Mouse (Mus musculus): ENCODE measurements around the gene Fuca1. TPM values are rescaled to one million over a fixed set of nuclear protein-coding genes. Genes with fewer than 3 reads are reported as not detected.

Gene Fuca1
- 31.4 and 50.2 TPM in 2 replicates for polyA plus RNA-seq (2012; ENCODE audit: low replicate concordance)

GRCm38 (mm10) chr4:135920304-135921241 is at the start of gene Fuca1:
Fuca1 (plus strand) TSS chr4:135920735.

GRCm38 (mm10) chr4:135873526-135874202 is 46.9 kb upstream of the Fuca1 start, which contains the start of gene Pnrc2:
Pnrc2 (minus strand) TSS chr4:135873850.

GRCm38 (mm10) chr4:135895071-135895571 is 25.4 kb upstream of the Fuca1 start, which contains the start of gene Cnr2:
Cnr2 (plus strand) TSS chr4:135895394.

GRCm38 (mm10) chr4:135946278-135946658 is 25.7 kb downstream of the Fuca1 start, which contains the start of gene Hmgcl:
Hmgcl (plus strand) TSS chr4:135946448.

GRCm38 (mm10) chr4:135963457-135964193 is 43.1 kb downstream of the Fuca1 start, which contains the start of gene Gale:
Gale (plus strand) TSS chr4:135963727.

GRCm38 (mm10) chr4:135972556-135972906 is 52.0 kb downstream of the Fuca1 start, which contains the start of gene Lypla2:
Lypla2 (minus strand) TSS chr4:135972626.

GRCm38 (mm10) chr4:135986943-135987710 is 66.6 kb downstream of the Fuca1 start, which contains the start of gene Pithd1:
Pithd1 (minus strand) TSS chr4:135987264.

Other genes starting within 250 kb of the Fuca1 start
- 0.56 and 1.1 TPM in 2 replicates for gene Ifnlr1, start 234.4 kb upstream of the Fuca1 start, polyA plus RNA-seq (2012; ENCODE audit: low replicate concordance)
- gene Il22ra1, start 192.6 kb upstream of the Fuca1 start, polyA plus RNA-seq (2012; ENCODE audit: low replicate concordance), result 0.06 TPM in 1 of 2 replicates, not detected in the other
- gene Myom3, start 161.0 kb upstream of the Fuca1 start, polyA plus RNA-seq (2012; ENCODE audit: low replicate concordance), result not detected in 2 replicates
- gene Srsf10, start 65.0 kb upstream of the Fuca1 start, polyA plus RNA-seq (2012; ENCODE audit: low replicate concordance), result 162 and 193 TPM in 2 replicates
- gene Pnrc2, start 46.9 kb upstream of the Fuca1 start, polyA plus RNA-seq (2012; ENCODE audit: low replicate concordance), result 6.4 and 21.7 TPM in 2 replicates
- 12.5 and 40.8 TPM in 2 replicates for gene Cnr2, start 25.3 kb upstream of the Fuca1 start, polyA plus RNA-seq (2012; ENCODE audit: low replicate concordance)
- gene Hmgcl, start 25.7 kb downstream of the Fuca1 start, polyA plus RNA-seq (2012; ENCODE audit: low replicate concordance), result 22.4 and 27.9 TPM in 2 replicates
- gene Gale, start 43.0 kb downstream of the Fuca1 start, polyA plus RNA-seq (2012; ENCODE audit: low replicate concordance), result 12.5 and 25.6 TPM in 2 replicates
- 314 and 684 TPM in 2 replicates for gene Lypla2, start 51.9 kb downstream of the Fuca1 start, polyA plus RNA-seq (2012; ENCODE audit: low replicate concordance)
- 20.7 and 43.3 TPM in 2 replicates for gene Pithd1, start 66.5 kb downstream of the Fuca1 start, polyA plus RNA-seq (2012; ENCODE audit: low replicate concordance)
- gene Eloa, start 101.0 kb downstream of the Fuca1 start, polyA plus RNA-seq (2012; ENCODE audit: low replicate concordance), result 7.2 and 7.7 TPM in 2 replicates
- gene Rpl11, start 132.7 kb downstream of the Fuca1 start, polyA plus RNA-seq (2012; ENCODE audit: low replicate concordance), result 706 and 1,297 TPM in 2 replicates
- gene Id3, start 222.8 kb downstream of the Fuca1 start, polyA plus RNA-seq (2012; ENCODE audit: low replicate concordance), result 100 and 135 TPM in 2 replicates

Measured in hematopoietic multipotent progenitor cell, adult 10-12 weeks (in vitro differentiated cells).